In the genomic region with DNA sequence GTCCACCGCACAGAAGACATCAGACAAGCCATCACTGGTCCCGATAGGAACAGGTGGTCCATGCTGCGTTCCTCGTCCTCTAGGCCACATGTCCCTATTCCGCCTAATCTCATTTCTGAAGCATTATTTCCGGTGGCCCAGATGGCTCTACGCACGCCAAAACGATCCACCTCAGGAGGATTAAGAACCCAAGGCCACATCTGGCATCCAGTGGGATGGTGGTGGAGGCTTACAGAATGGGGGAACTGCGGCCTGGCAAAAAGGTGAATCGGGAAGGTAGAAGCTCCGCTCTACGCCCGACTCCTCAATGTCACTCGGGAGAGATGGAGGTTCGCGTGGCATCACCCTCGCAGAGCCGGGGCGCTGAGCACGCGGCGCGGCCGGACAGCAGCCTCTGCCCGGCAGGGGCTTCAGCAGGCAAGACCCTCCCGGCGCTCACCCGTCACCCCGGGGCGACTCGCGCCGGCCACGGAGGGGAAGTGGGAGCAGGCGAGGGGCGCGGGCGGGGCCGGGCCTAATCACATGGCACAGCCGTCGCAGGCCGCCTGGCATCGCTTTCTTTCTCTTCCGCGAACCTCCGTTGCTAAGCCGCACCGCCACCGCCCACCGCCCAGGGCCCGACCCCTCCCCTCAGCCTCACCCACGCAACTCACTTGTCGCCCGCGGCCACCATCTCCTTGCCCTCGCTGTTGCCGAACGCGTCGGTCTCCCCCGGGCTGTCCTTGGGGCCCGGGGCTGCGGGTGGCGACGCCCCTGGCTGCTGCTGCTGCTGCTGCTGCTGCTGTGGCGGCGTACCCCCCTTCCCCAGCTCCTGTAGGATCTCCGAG, we compare ENCODE assay signal across 8 mouse cellular contexts. TPM values are rescaled to one million over a fixed set of nuclear protein-coding genes. Genes with fewer than 3 reads are reported as not detected.
DNase-seq lines count a peak whose midpoint lies in the region; ATAC-seq and TF ChIP-seq lines count a peak whose summit lies in the region.

No protein-coding gene starts in this region.

- peak overlapping the region; percentile 95 for H3K27ac ChIP-seq in embryonic facial prominence, embryonic 13.5 days
- H3K27ac ChIP-seq in kidney, embryonic 14.5 days (ENCODE audit: low read depth, low read length): peak overlapping the region; percentile 93
- H3K27ac ChIP-seq in limb, embryonic 15.5 days: peak overlapping the region; percentile 96
- H3K27ac ChIP-seq in midbrain, postnatal 0 days (ENCODE audit: low read depth, low read length): peak overlapping the region; percentile 95

- ATAC-seq in embryonic facial prominence, embryonic 13.5 days (ENCODE audit: insufficient number of reproducible peaks, insufficient read depth, low FRiP score, low TSS enrichment, low read depth): peak; percentile 53
- ATAC-seq in kidney, embryonic 14.5 days (ENCODE audit: low FRiP score, low TSS enrichment): peak; percentile 47
- ATAC-seq in limb, embryonic 15.5 days (ENCODE audit: insufficient number of reproducible peaks, low FRiP score, low TSS enrichment, low read depth): no peak
- peak; percentile 59 for ATAC-seq in midbrain, postnatal 0 days (ENCODE audit: low FRiP score)

- WGBS in embryonic facial prominence, embryonic 13.5 days: under 1% methylated on average over 69 of the region's 69 CpGs
- under 1% methylated on average over 47 of the region's 69 CpGs for WGBS in kidney, embryonic 14.5 days
- WGBS in limb, embryonic 15.5 days: under 1% methylated on average over 67 of the region's 69 CpGs
- under 1% methylated on average over 43 of the region's 69 CpGs for WGBS in midbrain, postnatal 0 days

- no peaks in the 10 kb centered on the region for H3K27me3 ChIP-seq in embryonic facial prominence, embryonic 13.5 days
- no peaks in the 10 kb centered on the region for H3K27me3 ChIP-seq in kidney, embryonic 14.5 days (ENCODE audit: control insufficient read depth, insufficient read depth, low read length)
- H3K27me3 ChIP-seq in limb, embryonic 15.5 days: no peaks in the 10 kb centered on the region
- no peaks in the 10 kb centered on the region for H3K27me3 ChIP-seq in midbrain, postnatal 0 days (ENCODE audit: insufficient read depth, low read length)

- peak; percentile 73 for DNase-seq in 416B (ENCODE audit: low read depth)
- peak; percentile 67 to 83 for DNase-seq in adrenal gland, postnatal 36 days
- DNase-seq in heart, adult 8-10 months (ENCODE audit: low spot score): peak; percentile 44
- peak; percentile 71 for DNase-seq in midbrain, postnatal 0 days (ENCODE audit: low spot score)
- peak; percentile 76 to 81 for DNase-seq in spleen, postnatal 10 days (ENCODE audit: low spot score in 2 of 2)

- H3K4me1 ChIP-seq in embryonic facial prominence, embryonic 13.5 days: peaks cover 14% of the 10 kb centered on the region; the same call in 1 of the 2 replicates
- H3K4me1 ChIP-seq in kidney, embryonic 14.5 days (ENCODE audit: control insufficient read depth, insufficient read depth, low read length): no peaks in the 10 kb centered on the region
- peaks cover 7% of the 10 kb centered on the region for H3K4me1 ChIP-seq in limb, embryonic 15.5 days
- peaks cover 10% of the 10 kb centered on the region for H3K4me1 ChIP-seq in midbrain, postnatal 0 days (ENCODE audit: insufficient read depth, low read length)

- peak overlapping the region; percentile 76 for H3K4me2 ChIP-seq in embryonic facial prominence, embryonic 13.5 days
- H3K4me2 ChIP-seq in kidney, embryonic 14.5 days (replicated peaks; ENCODE audit: low read depth, low read length): peak overlapping the region; percentile 80
- H3K4me2 ChIP-seq in limb, embryonic 15.5 days: peak overlapping the region; percentile 73
- H3K4me2 ChIP-seq in midbrain, postnatal 0 days (ENCODE audit: low read depth, low read length, poor library complexity, severe bottlenecking): peak overlapping the region; percentile 72

- no peak for TF ChIP-seq CTCF in midbrain, postnatal 0 days (IDR thresholded peaks at IDR 0.05)

- H3K9me3 ChIP-seq in embryonic facial prominence, embryonic 13.5 days: no peaks in the 10 kb centered on the region
- no peaks in the 10 kb centered on the region for H3K9me3 ChIP-seq in kidney, embryonic 14.5 days (ENCODE audit: control insufficient read depth, low read length)
- no peaks in the 10 kb centered on the region for H3K9me3 ChIP-seq in limb, embryonic 15.5 days
- no peaks in the 10 kb centered on the region for H3K9me3 ChIP-seq in midbrain, postnatal 0 days (ENCODE audit: low read length)

- H3K9ac ChIP-seq in embryonic facial prominence, embryonic 13.5 days: peak overlapping the region; percentile 94
- peak overlapping the region; percentile 97 for H3K9ac ChIP-seq in kidney, embryonic 14.5 days (ENCODE audit: low read depth, low read length)
- H3K9ac ChIP-seq in limb, embryonic 15.5 days: peak overlapping the region; percentile 96
- peak overlapping the region; percentile 98 for H3K9ac ChIP-seq in midbrain, postnatal 0 days (replicated peaks; ENCODE audit: low read length, poor library complexity, severe bottlenecking)

- H3K4me3 ChIP-seq in embryonic facial prominence, embryonic 13.5 days: peak overlapping the region; percentile 92
- peak overlapping the region; percentile 94 for H3K4me3 ChIP-seq in kidney, embryonic 14.5 days (ENCODE audit: low read length)
- peak overlapping the region; percentile 96 for H3K4me3 ChIP-seq in limb, embryonic 15.5 days
- H3K4me3 ChIP-seq in midbrain, postnatal 0 days (ENCODE audit: low read depth, low read length): peak overlapping the region; percentile 93

- no peaks in the 10 kb centered on the region for H3K36me3 ChIP-seq in embryonic facial prominence, embryonic 13.5 days
- H3K36me3 ChIP-seq in kidney, embryonic 14.5 days (ENCODE audit: control insufficient read depth, insufficient read depth, low read length): no peaks in the 10 kb centered on the region
- H3K36me3 ChIP-seq in limb, embryonic 15.5 days: no peaks in the 10 kb centered on the region
- no peaks in the 10 kb centered on the region for H3K36me3 ChIP-seq in midbrain, postnatal 0 days (ENCODE audit: insufficient read depth, low read length)

RNA-seq across cellular contexts. Expression of gene Gls, which starts 0.9 kb away (rescaled TPM):
- 100 to 1,000 TPM; 104 to 110 TPM for total RNA-seq in adrenal gland, postnatal 36 days (2021)
- polyA plus RNA-seq in embryonic facial prominence, embryonic 13.5 days (2015; fragmentation: Nextera tagmentation; extraction: Ambion mirVana): 21.4 and 27.2 TPM in 2 replicates
- total RNA-seq in heart, adult 8-10 months (2022): 10 to 100 TPM; 66.5 to 87.3 (median 81.9) TPM
- 35.1 and 37.1 TPM in 2 replicates for polyA plus RNA-seq in kidney, embryonic 14.5 days (2014; fragmentation: Nextera tagmentation; extraction: Ambion mirVana)
- 20.1 and 25.6 TPM in 2 replicates for polyA plus RNA-seq in limb, embryonic 15.5 days (2015; fragmentation: Nextera tagmentation; extraction: Ambion mirVana)
- 181 and 228 TPM in 2 replicates for total RNA-seq in midbrain, postnatal 0 days (2014; rRNA removed)
- 23.4 and 33.3 TPM in 2 replicates for polyA plus RNA-seq in midbrain, postnatal 0 days (2015; fragmentation: Nextera tagmentation; extraction: Ambion mirVana)
